Mouse (Mus musculus) C2C12 (cell line): ENCODE measurements around the gene Slc37a4. TPM values are rescaled to one million over a fixed set of nuclear protein-coding genes. Genes with fewer than 3 reads are reported as not detected.
"Not testable (repeated sequence)": the region's sequence is repeated elsewhere in the genome, so short reads cannot be mapped to it uniquely, and the experiment has no call there.

ENCODE experiments used
- H3K27me3 ChIP-seq: one replicate; pipeline ENCODE4 v1.6.1; 2011; ENCODE audit not compliant: control insufficient read depth, insufficient read depth, insufficient read length
- H3K36me3 ChIP-seq: one replicate; pipeline ENCODE4 v1.6.1; 2011; ENCODE audit not compliant: control insufficient read depth, insufficient read depth
- H3K4me3 ChIP-seq: one replicate; pipeline ENCODE4 v1.5.1; 2011; ENCODE audit warnings: mild to moderate bottlenecking, control low read depth; ENCODE audit not compliant: poor library complexity, insufficient read depth, severe bottlenecking
- H3K79me2 ChIP-seq: one replicate; pipeline ENCODE4 v1.6.1; 2011; ENCODE audit not compliant: control insufficient read depth, insufficient read depth
- H3K79me3 ChIP-seq: one replicate; pipeline ENCODE4 v1.6.1; 2011; ENCODE audit warnings: low read depth, control low read depth
- H3ac ChIP-seq: one replicate; pipeline ENCODE3; 2011; ENCODE audit warnings: low read depth; ENCODE audit not compliant: control insufficient read depth, insufficient read length
- CEBPB ChIP-seq: IDR thresholded peaks from one replicate; pipeline ENCODE4 v1.6.1; 2011; ENCODE audit warnings: low read depth, mild to moderate bottlenecking, control low read depth, moderate library complexity
- CTCF ChIP-seq: IDR thresholded peaks from one replicate; pipeline ENCODE4 v1.5.1; 2011; ENCODE audit not compliant: control insufficient read depth, insufficient read depth, insufficient read length
- FOSL1 ChIP-seq: IDR thresholded peaks from one replicate; pipeline ENCODE4 v1.8.0; 2011; ENCODE audit warnings: mild to moderate bottlenecking, low read length; ENCODE audit not compliant: poor library complexity, insufficient read depth, severe bottlenecking
- MAX ChIP-seq: IDR thresholded peaks from one replicate; pipeline ENCODE4 v1.6.1; 2011; ENCODE audit warnings: mild to moderate bottlenecking, control low read depth
- MYOD1 ChIP-seq: IDR thresholded peaks from one replicate; pipeline ENCODE4 v1.6.1; 2011; ENCODE audit warnings: low read depth; ENCODE audit not compliant: control insufficient read depth, insufficient read length
- MYOG ChIP-seq: IDR thresholded peaks from one replicate; pipeline ENCODE4 v1.6.1; 2011; ENCODE audit not compliant: control insufficient read depth, insufficient read length; ENCODE audit errors: extremely low read depth
- USF1 ChIP-seq: IDR thresholded peaks from one replicate; pipeline ENCODE4 v1.6.1; 2011; ENCODE audit warnings: low read depth, mild to moderate bottlenecking, control low read depth, moderate library complexity
- polyA plus RNA-seq: library from polyadenylated mRNA; unstranded; fragments of >200 nt; fragmentation: generic; extraction: Trizol; gene quantifications from one replicate; pipeline ENCODE4 v1.2.1, GENCODE M21; 2012; ENCODE audit warnings: missing spikeins

Slc37a4 gene
- polyA plus RNA-seq, 1 experiment: 11.5 TPM

DNA sequence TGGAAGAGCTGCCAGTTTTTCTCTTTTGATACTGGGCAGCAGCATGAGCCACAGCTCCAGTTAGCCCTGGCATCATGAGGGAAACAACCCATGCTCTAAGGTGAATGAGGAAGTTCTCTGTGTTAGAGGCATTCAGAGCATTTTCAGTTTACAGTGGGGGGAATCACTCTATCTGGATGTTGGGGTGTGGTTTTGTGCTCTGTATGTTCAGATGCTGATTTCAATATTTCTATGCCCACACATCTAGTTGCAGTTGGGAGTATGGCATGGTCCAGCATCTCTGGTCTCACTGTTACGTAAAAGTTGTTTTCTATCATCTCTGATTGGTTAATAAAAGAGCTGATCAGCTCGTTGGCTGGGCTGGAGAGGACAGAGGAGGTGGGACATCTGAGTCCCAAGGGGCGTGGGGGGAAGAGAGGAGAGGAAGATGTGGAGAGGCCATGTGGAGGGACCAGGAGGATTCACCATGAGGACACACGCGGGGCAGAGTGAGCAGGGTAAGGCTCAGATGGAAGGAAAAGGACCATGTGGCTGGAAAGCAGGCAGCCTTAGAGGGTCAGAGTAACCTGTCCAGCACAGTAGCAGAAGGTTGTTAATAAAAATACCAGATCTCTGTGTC lies 23.7 kb downstream of the Slc37a4 start:
- H3K27me3 ChIP-seq: no peaks in the 10 kb centered on the region
- H3K79me3 ChIP-seq: peaks cover 4% of the 10 kb centered on the region
- no peak for TF ChIP-seq FOSL1
- TF ChIP-seq CTCF: no peak
- no peak for TF ChIP-seq CEBPB
- no peak for TF ChIP-seq MYOG
- TF ChIP-seq MYOD1: no peak
- TF ChIP-seq USF1: no peak
- TF ChIP-seq MAX: no peak
- H3K4me3 ChIP-seq: no peak overlapping the region
- H3K36me3 ChIP-seq: peaks cover 7% of the 10 kb centered on the region
- no peak overlapping the region for H3ac ChIP-seq
- H3K79me2 ChIP-seq: peaks cover 10% of the 10 kb centered on the region

- no peaks in the 10 kb centered on the region for H3K27me3 ChIP-seq
- H3K79me2 ChIP-seq: no peaks in the 10 kb centered on the region
- H3ac ChIP-seq: no peak overlapping the region
- TF ChIP-seq MYOD1: no peak
- TF ChIP-seq MYOG: no peak
- no peak for TF ChIP-seq CEBPB
- TF ChIP-seq USF1: no peak
- no peak for TF ChIP-seq MAX
- TF ChIP-seq FOSL1: no peak
- TF ChIP-seq CTCF: no peak
- no peaks in the 10 kb centered on the region for H3K36me3 ChIP-seq
- no peaks in the 10 kb centered on the region for H3K79me3 ChIP-seq
- H3K4me3 ChIP-seq: no peak overlapping the region
Measured at GRCm38 (mm10) chr9:44423576-44423975, 26.9 kb downstream of the Slc37a4 start.

DNA sequence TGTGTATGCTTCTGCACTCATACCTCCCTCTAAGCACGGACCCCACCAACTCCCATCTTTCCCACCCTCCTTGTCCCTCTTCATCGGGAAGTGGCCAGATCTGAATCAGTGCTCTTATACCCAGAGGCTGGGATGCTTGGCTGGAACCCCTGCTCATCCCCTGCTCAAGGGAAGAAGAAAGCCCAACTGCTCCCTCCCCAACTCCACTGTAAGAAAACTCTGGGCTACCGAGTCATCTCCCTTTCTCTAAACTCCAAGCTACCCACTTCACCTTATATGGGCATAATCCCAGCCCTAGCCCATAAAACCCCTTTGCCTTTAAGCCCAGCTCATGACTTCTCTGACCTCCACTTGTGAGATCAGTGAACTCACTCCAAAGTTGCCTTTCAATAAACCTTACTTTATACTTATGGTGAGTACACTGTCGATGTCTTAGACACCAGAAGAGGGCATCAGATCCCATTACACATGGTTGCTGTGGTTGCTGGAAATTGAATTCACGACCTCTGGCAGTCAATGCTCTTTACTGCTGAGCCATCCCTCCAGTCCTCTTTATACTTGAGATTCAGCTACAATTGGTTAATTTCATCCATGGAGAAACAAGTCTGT lies 36.0 kb downstream of the Slc37a4 start:
- H3K79me2 ChIP-seq: no peaks in the 10 kb centered on the region
- TF ChIP-seq MAX: no peak
- H3K27me3 ChIP-seq: peaks cover 3% of the 10 kb centered on the region

GRCm38 (mm10) chr9:44435747-44436146 lies 39.1 kb downstream of the Slc37a4 start:
- no peaks in the 10 kb centered on the region for H3K79me3 ChIP-seq
- H3K36me3 ChIP-seq: no peaks in the 10 kb centered on the region
- no peak overlapping the region for H3K4me3 ChIP-seq
- TF ChIP-seq MAX (no peak), CTCF (no peak)
- peaks cover 3% of the 10 kb centered on the region for H3K27me3 ChIP-seq
- H3ac ChIP-seq: no peak overlapping the region
- no peaks in the 10 kb centered on the region for H3K79me2 ChIP-seq

More for the DNA sequence above, 36.0 kb downstream of the Slc37a4 start:
- Histone ChIP-seq H3ac (no peak overlapping the region), H3K4me3 (no peak overlapping the region), H3K36me3 (no peaks in the 10 kb centered on the region), H3K79me3 (no peaks in the 10 kb centered on the region)

GRCm38 (mm10) chr9:44440961-44441360 lies 44.3 kb downstream of the Slc37a4 start, which contains the start of gene Foxr1:
Gene Foxr1 (minus strand): TSS chr9:44441136.
- Histone ChIP-seq H3K79me3 (no peaks in the 10 kb centered on the region), H3K27me3 (no peaks in the 10 kb centered on the region), H3ac (no peak within 1 kb of the TSS), H3K79me2 (no peaks in the 10 kb centered on the region), H3K4me3 (no peak within 1 kb of the TSS), H3K36me3 (no peaks in the 10 kb centered on the region)
- TF ChIP-seq FOSL1 (no peak), CTCF (no peak), CEBPB (no peak), MYOD1 (no peak), MYOG (no peak), MAX (no peak), USF1 (no peak)

- not testable (repeated sequence) for H3K27me3 ChIP-seq, H3K4me3 ChIP-seq, H3ac ChIP-seq, H3K79me2 ChIP-seq, H3K36me3 ChIP-seq, H3K79me3 ChIP-seq
Measured at GRCm38 (mm10) chr9:44444402-44445025, 47.9 kb downstream of the Slc37a4 start.
